Mouse (Mus musculus) layer of hippocampus, adult 11-12 months (tissue): ENCODE data around the gene Phtf1.

ENCODE experiments used
- DNase-seq: peaks from one replicate; pipeline ENCODE4 v3.0.0; 2022; ENCODE audit warnings: low spot score

Gene Phtf1

GRCm38 (mm10) chr3:103967861-103968691 is at the start of gene Phtf1:
Gene Phtf1 (plus strand): TSS chr3:103968110.
- DNase-seq = peak; percentile 83

GRCm38 (mm10) chr3:103920094-103920493 is 47.8 kb upstream of the Phtf1 start:
- DNase-seq = no peak

- DNase-seq = no peak
Observed at GRCm38 (mm10) chr3:103925302-103925701, 42.6 kb upstream of the Phtf1 start.

- DNase-seq = no peak
Observed at GRCm38 (mm10) chr3:103927511-103927910, 40.4 kb upstream of the Phtf1 start.

GRCm38 (mm10) chr3:103944794-103945562 is 22.9 kb upstream of the Phtf1 start:
- DNase-seq = peak; percentile 41

GRCm38 (mm10) chr3:103948666-103949065 is 19.2 kb upstream of the Phtf1 start:
- no peak for DNase-seq

GRCm38 (mm10) chr3:103960622-103961021 is 7.3 kb upstream of the Phtf1 start:
- DNase-seq = no peak

- no peak for DNase-seq
Observed at GRCm38 (mm10) chr3:103967231-103967630, 679 bp upstream of the Phtf1 start.

GRCm38 (mm10) chr3:103968701-103969100 is 791 bp downstream of the Phtf1 start:
- DNase-seq = peak; percentile 51

GRCm38 (mm10) chr3:103971157-103971556 is 3.2 kb downstream of the Phtf1 start:
- DNase-seq = no peak

GRCm38 (mm10) chr3:103984556-103984955 is 16.6 kb downstream of the Phtf1 start:
- no peak for DNase-seq

GRCm38 (mm10) chr3:103985194-103985593 is 17.3 kb downstream of the Phtf1 start:
- no peak for DNase-seq

- no peak for DNase-seq
Observed at GRCm38 (mm10) chr3:103987831-103988432, 20.0 kb downstream of the Phtf1 start.

- DNase-seq = no peak
Observed at GRCm38 (mm10) chr3:103989352-103989751, 21.4 kb downstream of the Phtf1 start.

- DNase-seq = no peak
Observed at GRCm38 (mm10) chr3:103991271-103991670, 23.4 kb downstream of the Phtf1 start.

- DNase-seq = no peak
Observed at GRCm38 (mm10) chr3:103998724-103999123, 30.8 kb downstream of the Phtf1 start.

- DNase-seq = no peak
Observed at GRCm38 (mm10) chr3:104006896-104007466, 39.1 kb downstream of the Phtf1 start.

GRCm38 (mm10) chr3:104007479-104007878 is 39.6 kb downstream of the Phtf1 start:
- DNase-seq = peak; percentile 31

GRCm38 (mm10) chr3:104009924-104010662 is 42.2 kb downstream of the Phtf1 start:
- DNase-seq = no peak

GRCm38 (mm10) chr3:104011972-104012371 is 44.1 kb downstream of the Phtf1 start:
- DNase-seq = no peak

- DNase-seq = no peak
Observed at GRCm38 (mm10) chr3:104017931-104018330, 50.0 kb downstream of the Phtf1 start.

GRCm38 (mm10) chr3:104019453-104019852 is 51.5 kb downstream of the Phtf1 start:
- no peak for DNase-seq
